Mouse (Mus musculus) thymus, adult 2 months (tissue): ENCODE measurements around the gene Arpc2.

Experiments
- CTCF ChIP-seq: fragments of 200-500 bp; IDR thresholded peaks from 2 replicates; pipeline ENCODE4 v1.5.1; 2012; ENCODE audit warnings: mild to moderate bottlenecking, control low read depth, low read length, moderate library complexity, borderline replicate concordance; ENCODE audit not compliant: control insufficient read depth, poor library complexity, insufficient read depth; ENCODE audit errors: extremely low read depth
- POLR2A ChIP-seq: fragments of 200-500 bp; IDR thresholded peaks from 2 replicates; pipeline ENCODE4 v1.6.1; 2012; ENCODE audit warnings: mild to moderate bottlenecking, low read length, control low read depth, moderate library complexity; ENCODE audit not compliant: control insufficient read depth, poor library complexity, insufficient read depth; ENCODE audit errors: extremely low read depth

- no peak for TF ChIP-seq CTCF
- TF ChIP-seq POLR2A: no peak
These were observed 57.5 kb downstream of the Arpc2 start for GRCm38 (mm10) chr1:74293306-74293960.
